22 mouse cellular contexts compared by ENCODE assay signal in the genomic region with DNA sequence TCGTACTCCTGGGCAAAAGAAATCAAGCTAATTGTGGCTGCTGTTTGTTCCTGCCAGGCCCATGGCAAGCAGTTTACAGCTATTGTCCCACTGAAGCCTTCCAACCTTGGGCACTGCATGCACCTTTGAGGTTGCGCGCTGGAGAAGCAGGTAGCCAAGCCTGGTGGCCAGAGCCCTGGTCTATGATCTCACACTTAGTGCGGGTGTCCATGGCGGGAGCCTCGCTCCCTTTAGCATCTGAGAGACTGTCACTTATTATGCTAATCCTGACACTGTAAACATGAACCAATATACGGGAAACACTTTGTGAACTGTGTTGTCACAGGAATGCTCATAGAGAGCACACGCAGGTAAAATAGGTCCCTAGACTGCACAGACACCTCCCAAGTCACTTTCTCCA. TPM values are rescaled to one million over a fixed set of nuclear protein-coding genes. Genes with fewer than 3 reads are reported as not detected.
DNase-seq lines count a peak whose midpoint lies in the region; TF ChIP-seq lines count a peak whose summit lies in the region.
"Had no signal": no experiment of that assay in that cellular context is flagged by ENCODE, and none has a peak within 500 bp of the region (broad histone marks: within the 10 kb centered on the region; RNA-seq: fewer than 3 reads in every experiment).

No protein-coding gene starts in this region.

- H3K27ac ChIP-seq in testis, adult 2 months (ENCODE audit: control insufficient read depth, insufficient read depth, low read depth, low read length), result no peak overlapping the region
- H3K27ac ChIP-seq: embryonic facial prominence, embryonic 10.5 days; embryonic facial prominence, embryonic 12.5 days; forebrain, embryonic 13.5 days; forebrain, embryonic 15.5 days had no signal

- H3K27me3 ChIP-seq in testis, adult 2 months (ENCODE audit: control insufficient read depth, insufficient read depth, low read length), result no peaks in the 10 kb centered on the region
- H3K27me3 ChIP-seq: embryonic facial prominence, embryonic 12.5 days; forebrain, embryonic 13.5 days; forebrain, embryonic 15.5 days; Patski had no signal

- TF ChIP-seq CTCF in testis, adult 2 months (IDR thresholded peaks at IDR 0.05; ENCODE audit: control insufficient read depth, insufficient read depth, insufficient replicate concordance, low read depth, low read length), result no peak

- peaks cover 15% of the 10 kb centered on the region for H3K4me1 ChIP-seq in testis, adult 2 months (ENCODE audit: control insufficient read depth, insufficient read depth, low read length)

- peaks cover 7% of the 10 kb centered on the region; the same call in 1 of the 2 replicates for H3K36me3 ChIP-seq in testis, adult 2 months (ENCODE audit: control insufficient read depth, insufficient read depth, low read length)
- H3K36me3 ChIP-seq: embryonic facial prominence, embryonic 10.5 days; embryonic facial prominence, embryonic 12.5 days; forebrain, embryonic 15.5 days; G1E had no signal

- peak overlapping the region; percentile 24 for H3K4me3 ChIP-seq in testis, adult 2 months (ENCODE audit: control insufficient read depth, low read depth, low read length)
- H3K4me3 ChIP-seq: embryonic facial prominence, embryonic 10.5 days; embryonic facial prominence, embryonic 12.5 days; forebrain, embryonic 13.5 days; forebrain, embryonic 15.5 days had no signal

- TF ChIP-seq POLR2A in testis, adult 2 months (IDR thresholded peaks at IDR 0.05; ENCODE audit: control insufficient read depth, low read depth, low read length), result no peak

- DNase-seq in adrenal gland, postnatal 14 days, result peak; percentile 3
- no peak for DNase-seq in adrenal gland, postnatal 25 days
- peak; percentile 93 for DNase-seq in heart, adult 11 months
- no peak for DNase-seq in heart, adult 18-20 months
- DNase-seq in testis, postnatal 10 days (ENCODE audit: low spot score), result no peak
- DNase-seq: adrenal gland, adult 8-10 months; adrenal gland, postnatal 36 days; B cell, adult 2 months; cerebellum, adult 11-12 months; cerebellum, adult 2 months; cerebellum, adult 9-10 months; cerebellum, postnatal 10 days; cerebellum, postnatal 25 days; forebrain, postnatal 0 days had no signal

RNA-seq across cellular contexts. Expression of a gene that starts 3.6 kb away (rescaled TPM):
- 6.4 and 6.7 TPM in 2 replicates for total RNA-seq in adrenal gland, postnatal 14 days (2021)
- 4.3 and 6.4 TPM in 2 replicates for total RNA-seq in adrenal gland, postnatal 25 days (2021)
- total RNA-seq in heart, adult 18-20 months (2021), result 1 to 10 TPM in 1 of 2 experiments, under 1 TPM in 1; 0.79 to 1.7 TPM
- 550 and 601 TPM in 2 replicates for polyA plus RNA-seq in testis, adult 2 months (2012; rRNA removed)
- total RNA-seq: CH12.LX, G1E had no signal
- polyA plus RNA-seq: G1E had no signal

RNA-seq across cellular contexts. Expression of a gene that starts 13.0 kb away (rescaled TPM):
- 6.7 and 13.3 TPM in 2 replicates for total RNA-seq in adrenal gland, postnatal 14 days (2021)
- total RNA-seq in adrenal gland, postnatal 25 days (2021), result 15.5 and 16.3 TPM in 2 replicates
- 10 to 100 TPM in 1 of 2 experiments, 1 to 10 TPM in 1; 7.5 to 10.3 TPM for total RNA-seq in heart, adult 18-20 months (2021)
- 7.2 and 7.7 TPM in 2 replicates for polyA plus RNA-seq in testis, adult 2 months (2012; rRNA removed)
- polyA plus RNA-seq: G1E had no signal

Comparison
In these comparisons a context has a peak if more than half of its experiments do, and no peak if none do; other contexts are left out.
1. DNase-seq: peak in adrenal gland, postnatal 14 days (single experiment) and heart, adult 11 months (single experiment); none in adrenal gland, postnatal 25 days (single experiment), heart, adult 18-20 months (0 of 2) and testis, postnatal 10 days (single experiment).